Mouse (Mus musculus) CH12.LX (cell line): ENCODE measurements around the gene Inpp4b. TPM values are rescaled to one million over a fixed set of nuclear protein-coding genes. Genes with fewer than 3 reads are reported as not detected.

ENCODE experiments used
- DNase-seq: peaks from one replicate; pipeline ENCODE4 v3.0.0-alpha.2; 2013; ENCODE audit errors: extremely low read depth
- H3K27ac ChIP-seq: 2 replicates; pipeline ENCODE4 v1.5.1; 2012; ENCODE audit warnings: low read depth, mild to moderate bottlenecking, control low read depth, moderate library complexity; ENCODE audit not compliant: insufficient read depth
- H3K27me3 ChIP-seq: replicated peaks from 2 replicates; pipeline ENCODE3; 2012; ENCODE audit warnings: inconsistent platforms
- H3K36me3 ChIP-seq, 2 experiments: replicated peaks in 1 of 2; 2 replicates each; pipeline versions ENCODE3 to v1.6.1; 2012; ENCODE audit warnings: inconsistent platforms in 1 of 2, low read length in 1 of 2, mild to moderate bottlenecking in 1 of 2, mixed read lengths in 1 of 2, moderate library complexity in 1 of 2; ENCODE audit not compliant: control insufficient read depth in 1 of 2, insufficient read depth in 1 of 2
- H3K4me1 ChIP-seq, 2 experiments: 2 replicates each; pipeline ENCODE4 v1.6.1; 2012; ENCODE audit warnings: inconsistent platforms in 1 of 2, moderate library complexity in 1 of 2; ENCODE audit not compliant: insufficient read depth in 2 of 2, control insufficient read depth in 1 of 2
- H3K4me2 ChIP-seq: 2 replicates; pipeline ENCODE4 v1.6.1; 2012; ENCODE audit warnings: low read depth, mild to moderate bottlenecking, control low read depth; ENCODE audit not compliant: poor library complexity, insufficient read depth, severe bottlenecking
- H3K4me3 ChIP-seq, 3 experiments: fragments of 150-350 bp in 1 of 3; sonication (generic) in 1 of 3; replicated peaks in 1 of 3; 2 replicates each; pipeline versions ENCODE3 to v1.5.1; 2011 to 2012; ENCODE audit warnings: low read depth in 2 of 3, low read length in 2 of 3, mild to moderate bottlenecking in 2 of 3, moderate library complexity in 2 of 3, control low read depth in 1 of 3, improper control_type of control experiment in 1 of 3, inconsistent platforms in 1 of 3, mixed read lengths in 1 of 3; ENCODE audit not compliant: poor library complexity in 1 of 3
- H3K79me2 ChIP-seq: replicated peaks from 2 replicates; pipeline ENCODE4 v1.6.1; 2012; ENCODE audit warnings: mild to moderate bottlenecking, moderate library complexity; ENCODE audit not compliant: control insufficient read depth, poor library complexity, insufficient read depth, severe bottlenecking; ENCODE audit errors: extremely low read depth
- H3K9ac ChIP-seq: 2 replicates; pipeline ENCODE4 v1.6.1; 2012; ENCODE audit warnings: low read depth, mild to moderate bottlenecking, control low read depth, moderate library complexity; ENCODE audit not compliant: insufficient read depth
- H3K9me3 ChIP-seq: replicated peaks from 2 replicates; pipeline ENCODE3; 2012; ENCODE audit warnings: low read length, inconsistent platforms, mixed read lengths
- BHLHE40 ChIP-seq: IDR thresholded peaks from 2 replicates; pipeline ENCODE4 v1.6.1; 2011; ENCODE audit warnings: mild to moderate bottlenecking, low read depth, low read length, improper control_type of control experiment
- CHD1 ChIP-seq: IDR thresholded peaks from 2 replicates; pipeline ENCODE4 v1.6.1; 2012; ENCODE audit warnings: low read depth, low read length, improper control_type of control experiment, inconsistent platforms
- CHD2 ChIP-seq: IDR thresholded peaks from 2 replicates; pipeline ENCODE4 v1.6.1; 2011; ENCODE audit warnings: low read length, improper control_type of control experiment
- CTCF ChIP-seq, 2 experiments: IDR thresholded peaks in 1 of 2; conservative IDR thresholded peaks in 1 of 2; 2 replicates each; pipeline ENCODE4 v1.5.1; 2011 to 2012; ENCODE audit warnings: low read depth in 2 of 2, low read length in 2 of 2, improper control_type of control experiment in 1 of 2, inconsistent platforms in 1 of 2, mild to moderate bottlenecking in 1 of 2, moderate library complexity in 1 of 2
- E2F4 ChIP-seq: IDR thresholded peaks from 2 replicates; pipeline ENCODE4 v1.6.1; 2011; ENCODE audit warnings: low read depth, low read length, improper control_type of control experiment; ENCODE audit not compliant: insufficient replicate concordance
- ELF1 ChIP-seq: IDR thresholded peaks from 2 replicates; pipeline ENCODE4 v1.6.1; 2014; ENCODE audit warnings: low read depth, mild to moderate bottlenecking, inconsistent platforms, low read length, improper control_type of control experiment
- EP300 ChIP-seq: IDR thresholded peaks from 2 replicates; pipeline ENCODE4 v1.6.1; 2011; ENCODE audit warnings: low read length, improper control_type of control experiment
- ETS1 ChIP-seq: conservative IDR thresholded peaks from 2 replicates; pipeline ENCODE4 v1.6.1; 2012; ENCODE audit warnings: low read depth, mild to moderate bottlenecking, inconsistent platforms, low read length, improper control_type of control experiment, moderate library complexity
- GABPA ChIP-seq: IDR thresholded peaks from 2 replicates; pipeline ENCODE4 v1.6.1; 2012; ENCODE audit warnings: low read depth, low read length, improper control_type of control experiment, inconsistent platforms; ENCODE audit not compliant: insufficient replicate concordance
- HCFC1 ChIP-seq: IDR thresholded peaks from 2 replicates; pipeline ENCODE4 v1.6.1; 2012; ENCODE audit warnings: low read depth, mild to moderate bottlenecking, inconsistent platforms, low read length, improper control_type of control experiment
- IRF4 ChIP-seq: IDR thresholded peaks from 2 replicates; pipeline ENCODE4 v1.6.1; 2014; ENCODE audit warnings: low read depth, mild to moderate bottlenecking, inconsistent platforms, low read length, improper control_type of control experiment
- MEF2A ChIP-seq: IDR thresholded peaks from 2 replicates; pipeline ENCODE4 v1.6.1; 2014; ENCODE audit warnings: low read depth, mild to moderate bottlenecking, inconsistent platforms, low read length, improper control_type of control experiment, borderline replicate concordance
- MXI1 ChIP-seq: IDR thresholded peaks from 2 replicates; pipeline ENCODE4 v1.6.1; 2011; ENCODE audit warnings: mild to moderate bottlenecking, low read depth, low read length, improper control_type of control experiment
- NELFE ChIP-seq: IDR thresholded peaks from 2 replicates; pipeline ENCODE4 v1.6.1; 2011; ENCODE audit warnings: low read depth, low read length, improper control_type of control experiment
- NRF1 ChIP-seq: IDR thresholded peaks from 2 replicates; pipeline ENCODE4 v1.6.1; 2014; ENCODE audit warnings: low read depth, mild to moderate bottlenecking, inconsistent platforms, low read length, improper control_type of control experiment, moderate library complexity
- POLR2A ChIP-seq: IDR thresholded peaks from 2 replicates; pipeline ENCODE4 v1.6.1; 2011; ENCODE audit warnings: low read depth, mild to moderate bottlenecking, improper control_type of control experiment, low read length
- RAD21 ChIP-seq: IDR thresholded peaks from 2 replicates; pipeline ENCODE4 v1.6.1; 2011; ENCODE audit warnings: low read depth, mild to moderate bottlenecking, low read length, improper control_type of control experiment, moderate library complexity
- RCOR1 ChIP-seq: conservative IDR thresholded peaks from 2 replicates; pipeline ENCODE4 v1.6.1; 2012; ENCODE audit warnings: low read depth, mild to moderate bottlenecking, inconsistent platforms, low read length, improper control_type of control experiment
- SMC3 ChIP-seq: IDR thresholded peaks from 2 replicates; pipeline ENCODE4 v1.6.1; 2011; ENCODE audit warnings: low read depth, low read length, improper control_type of control experiment
- TBP ChIP-seq: conservative IDR thresholded peaks from 2 replicates; pipeline ENCODE4 v1.6.1; 2011; ENCODE audit warnings: low read depth, low read length, improper control_type of control experiment
- UBTF ChIP-seq: IDR thresholded peaks from 2 replicates; pipeline ENCODE4 v1.6.1; 2012; ENCODE audit warnings: low read depth, mild to moderate bottlenecking, inconsistent platforms, low read length, improper control_type of control experiment, moderate library complexity
- USF1 ChIP-seq: IDR thresholded peaks from 2 replicates; pipeline ENCODE4 v1.6.1; 2014; ENCODE audit warnings: low read depth, mild to moderate bottlenecking, inconsistent platforms, low read length, improper control_type of control experiment
- USF2 ChIP-seq: conservative IDR thresholded peaks from 2 replicates; pipeline ENCODE4 v1.6.1; 2011; ENCODE audit warnings: low read depth, low read length, improper control_type of control experiment
- ZC3H11A ChIP-seq: IDR thresholded peaks from 2 replicates; pipeline ENCODE4 v1.6.1; 2012; ENCODE audit warnings: low read depth, mild to moderate bottlenecking, inconsistent platforms, low read length, improper control_type of control experiment
- ZKSCAN1 ChIP-seq: IDR thresholded peaks from 2 replicates; pipeline ENCODE4 v1.6.1; 2012; ENCODE audit warnings: low read depth, inconsistent platforms, low read length, improper control_type of control experiment, borderline replicate concordance
- ZMIZ1 ChIP-seq: IDR thresholded peaks from 2 replicates; pipeline ENCODE4 v1.6.1; 2012; ENCODE audit warnings: low read depth, mild to moderate bottlenecking, inconsistent platforms, low read length, improper control_type of control experiment
- ZNF384 ChIP-seq: IDR thresholded peaks from 2 replicates; pipeline ENCODE4 v1.6.1; 2012; ENCODE audit warnings: low read depth, low read length, improper control_type of control experiment, inconsistent platforms
- dilution Hi-C: fragments of 300-500 bp; cut with MboI; formaldehyde crosslinking; loops from 2 replicates; pipeline ENCODE4 v1.14.3; 2020; ENCODE audit warnings: low sequenced_read_pairs; ENCODE audit not compliant: extremely low pct_unique_long_range_greater_than_20kb, extremely low pct_ligation_motif_present
- in situ Hi-C: fragments of 300-500 bp; cut with MboI; formaldehyde crosslinking; loops from 3 replicates; pipeline ENCODE4 v1.14.3; 2019; ENCODE audit warnings: low sequenced_read_pairs, low pct_ligation_motif_present, low pct_unique_long_range_greater_than_20kb, mixed read lengths
- polyA plus RNA-seq: library from polyadenylated mRNA; unstranded; fragments of >175 nt; gene quantifications from 2 replicates; pipeline ENCODE4 v1.2.1, GENCODE M21; 2012; ENCODE audit warnings: low read depth; ENCODE audit not compliant: insufficient read length
- total RNA-seq, 2 experiments: library from RNA; depleted of rRNA; stranded (reverse); fragments of 300-350 nt in 1 of 2; fragments of >200 nt in 1 of 2; gene quantifications; 2 replicates each; pipeline ENCODE4 v1.2.3; 2012 to 2014

Inpp4b gene
- total and polyA plus RNA-seq, 3 experiments: 3.0 to 4.9 (median 3.4) TPM

DNA sequence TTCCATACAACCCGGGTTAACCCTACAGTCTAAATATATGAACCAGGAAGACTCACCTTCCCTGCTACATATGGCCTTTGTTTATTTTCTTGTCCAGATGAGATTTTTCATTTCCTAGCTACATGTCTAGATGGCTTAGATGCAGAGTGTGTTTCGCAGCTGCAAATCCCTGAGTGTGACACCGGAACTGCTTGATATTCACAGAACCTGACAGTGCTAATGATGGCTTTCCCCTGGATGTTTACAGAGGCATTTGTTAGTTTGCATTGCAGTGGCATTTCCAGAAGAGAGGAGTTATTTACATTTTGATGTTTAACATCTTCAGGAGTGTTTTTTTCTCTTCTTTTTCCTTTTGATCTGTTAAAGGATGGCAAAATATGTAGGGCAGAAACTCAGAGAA lies 537.7 kb downstream of the Inpp4b start:
- in situ Hi-C loops (no loop called here), dilution Hi-C loops (no loop called here)
- H3K4me1 ChIP-seq: no peaks in the 10 kb centered on the region
- H3K27ac ChIP-seq: no peak overlapping the region
- H3K9ac ChIP-seq: no peak overlapping the region
- H3K27me3 ChIP-seq: no peaks in the 10 kb centered on the region
- H3K79me2 ChIP-seq: no peaks in the 10 kb centered on the region
- TF ChIP-seq RCOR1: no peak
- no peak for TF ChIP-seq SMC3
- no peak for TF ChIP-seq CHD1
- TF ChIP-seq NELFE: no peak
- no peak for TF ChIP-seq ZMIZ1
- TF ChIP-seq CTCF (conservative IDR thresholded peaks at IDR 0.05 in 1 of 2, IDR thresholded peaks at IDR 0.05 in 1 of 2; ENCODE audit: low read depth in 2 of 2, low read length in 2 of 2): no peak
- no peak for TF ChIP-seq CHD2
- TF ChIP-seq ZC3H11A: no peak
- TF ChIP-seq BHLHE40: no peak
- TF ChIP-seq NRF1: no peak
- no peak for TF ChIP-seq GABPA
- no peak for TF ChIP-seq UBTF
- TF ChIP-seq ELF1: no peak
- TF ChIP-seq ZKSCAN1: no peak
- no peak for TF ChIP-seq HCFC1
- TF ChIP-seq POLR2A: no peak
- no peaks in the 10 kb centered on the region for H3K9me3 ChIP-seq
- no peak overlapping the region for H3K4me3 ChIP-seq
- H3K36me3 ChIP-seq: peaks cover 0 to 2% of the 10 kb centered on the region in 2 experiments
- DNase-seq: no peak
- no peak overlapping the region for H3K4me2 ChIP-seq

GRCm38 (mm10) chr8:81884195-81884594 lies 541.8 kb downstream of the Inpp4b start:
- in situ Hi-C loops (no loop called here), dilution Hi-C loops (no loop called here)
- H3K9me3 ChIP-seq: no peaks in the 10 kb centered on the region
- H3K9ac ChIP-seq: no peak overlapping the region
- no peak for DNase-seq
- no peak overlapping the region for H3K4me2 ChIP-seq
- TF ChIP-seq UBTF (no peak), IRF4 (no peak), RAD21 (no peak), CHD2 (no peak), ETS1 (no peak), E2F4 (no peak), USF1 (no peak), ZKSCAN1 (no peak), ELF1 (no peak), MXI1 (no peak), EP300 (no peak), ZNF384 (no peak), USF2 (no peak), CHD1 (no peak), TBP (no peak), BHLHE40 (no peak), MEF2A (no peak)
- 0 out of 4 replicates have a peak, but pooled peaks cover 0 to 4% of the 10 kb centered on the region in 2 experiments for H3K4me1 ChIP-seq
- H3K27me3 ChIP-seq: no peaks in the 10 kb centered on the region
- H3K27ac ChIP-seq: no peak overlapping the region
- H3K36me3 ChIP-seq: peaks cover 0 to 4% of the 10 kb centered on the region in 2 experiments
- H3K79me2 ChIP-seq: no peaks in the 10 kb centered on the region
- H3K4me3 ChIP-seq: no peak overlapping the region
